Mouse (Mus musculus) heart, postnatal 10 days (tissue): ENCODE results near the gene G430095P16Rik. TPM values are rescaled to one million over a fixed set of nuclear protein-coding genes. Genes with fewer than 3 reads are reported as not detected.

ENCODE experiments used
- DNase-seq, 2 experiments: peaks; one replicate each; pipeline ENCODE4 v3.0.0; 2021
- intact Hi-C: fragments of 180-260 bp; cut with DNase I; formaldehyde crosslinking; loops from one replicate; pipeline ENCODE4 v1.15.1; 2025
- total RNA-seq, 2 experiments: library from RNA; stranded (reverse); gene quantifications; 2 replicates each; pipeline ENCODE4 v1.2.3; 2021

The G430095P16Rik gene
- total RNA-seq, 2 experiments from 2014 or later: 0.50 to 0.89 TPM

GRCm38 (mm10) chr8:84718476-84718875 is 4.3 kb upstream of the G430095P16Rik start:
- DNase-seq: no peak
- intact Hi-C loops: no loop called here

- DNase-seq: no peak
- intact Hi-C loops: no loop called here
Observed at GRCm38 (mm10) chr8:84718959-84719690, 3.7 kb upstream of the G430095P16Rik start.

- intact Hi-C loops: no loop called here
- DNase-seq: no peak
Observed at GRCm38 (mm10) chr8:84722530-84722849, 317 bp upstream of the G430095P16Rik start.

GRCm38 (mm10) chr8:84723571-84723900 is 729 bp downstream of the G430095P16Rik start:
- intact Hi-C loops: no loop called here

GRCm38 (mm10) chr8:84724683-84725082 is 1.9 kb downstream of the G430095P16Rik start:
- no peak for DNase-seq
- intact Hi-C loops: no loop called here

More at GRCm38 (mm10) chr8:84723571-84723900, 729 bp downstream of the G430095P16Rik start:
- DNase-seq: no peak

DNA sequence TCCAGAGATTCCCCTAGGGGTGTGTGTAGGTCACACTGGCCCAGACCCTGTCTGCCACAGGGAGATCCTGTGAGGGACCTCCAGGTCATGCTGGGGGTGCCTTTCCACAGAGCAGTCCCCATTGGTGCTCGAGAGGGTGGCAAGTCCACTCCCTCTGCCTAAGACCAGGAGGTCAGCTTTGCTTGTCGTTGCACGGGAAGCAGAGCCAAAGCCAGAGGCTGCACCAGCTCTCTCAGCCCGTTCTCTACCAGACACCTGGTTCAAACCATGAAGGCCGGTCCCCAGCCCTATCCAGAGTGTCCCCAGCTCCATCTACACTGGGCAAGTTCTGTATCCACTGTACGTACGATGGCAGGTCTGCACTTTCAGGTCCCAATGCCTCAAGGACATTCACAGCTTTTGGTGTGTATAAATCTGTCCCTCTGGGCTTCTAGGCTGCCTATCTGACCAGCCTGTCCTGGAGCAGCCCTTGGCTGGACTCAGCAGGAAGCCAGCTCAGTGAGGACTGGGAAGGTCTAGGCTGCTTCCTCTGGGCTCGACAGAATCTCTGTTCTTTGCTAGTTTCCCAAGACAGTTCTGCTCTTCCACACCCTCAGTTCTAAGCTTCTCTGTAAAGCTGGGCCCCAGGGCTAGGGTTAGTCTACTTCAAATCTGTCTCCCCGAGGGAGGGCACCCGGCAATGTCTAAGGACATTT is 2.6 kb downstream of the G430095P16Rik start:
- intact Hi-C loops: no loop called here
- DNase-seq: no peak

DNA sequence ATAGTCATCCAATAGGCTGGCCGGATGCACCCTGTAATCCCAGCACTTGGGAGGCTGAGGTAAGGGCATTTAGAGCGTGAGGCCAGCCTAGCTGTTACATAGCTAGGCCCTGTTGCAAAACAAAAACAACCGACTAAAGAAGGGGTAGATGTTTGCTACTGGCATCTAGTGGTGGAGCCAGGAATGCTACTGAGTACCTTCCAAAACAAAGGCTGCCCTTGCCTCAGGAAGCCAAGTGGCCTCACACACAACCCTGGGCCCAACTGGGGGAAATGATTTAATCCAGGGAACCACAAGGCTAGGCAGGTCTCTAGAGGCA is 3.1 kb downstream of the G430095P16Rik start:
- intact Hi-C loops: no loop called here
- DNase-seq: peak; percentile 69 to 70

- intact Hi-C loops: no loop called here
- DNase-seq: no peak
Observed at GRCm38 (mm10) chr8:84728474-84728873, 5.7 kb downstream of the G430095P16Rik start.

DNA sequence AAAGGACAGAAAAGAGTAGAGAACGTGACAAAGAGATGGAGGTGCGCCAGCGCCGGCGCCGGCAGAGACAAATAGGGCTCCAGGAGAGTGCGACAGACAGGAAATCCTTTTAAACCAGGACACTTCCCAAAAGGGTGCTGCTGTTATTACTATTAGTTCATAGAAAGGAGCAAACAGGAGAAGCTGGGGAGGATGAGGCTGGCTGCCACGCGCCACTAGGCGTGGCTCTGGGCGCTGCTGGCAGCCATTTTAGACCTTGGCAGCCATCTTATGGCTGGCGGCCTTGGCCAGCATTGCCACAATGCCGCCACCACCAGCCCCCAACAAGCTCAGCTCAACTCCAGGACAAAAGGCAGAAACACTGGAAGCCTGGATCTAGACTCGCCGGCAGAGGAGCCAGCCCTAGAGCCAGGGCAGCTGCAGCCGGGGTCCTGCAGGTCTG is 7.1 kb downstream of the G430095P16Rik start:
- DNase-seq: peak in 1 of 2 experiments; percentile 70
- intact Hi-C loops: no loop called here

- DNase-seq: peak; percentile 76 to 77
- intact Hi-C loops: no loop called here
Observed at GRCm38 (mm10) chr8:84730541-84731370, 7.9 kb downstream of the G430095P16Rik start.

- intact Hi-C loops: no loop called here
- no peak for DNase-seq
Observed at GRCm38 (mm10) chr8:84731371-84732177, 8.8 kb downstream of the G430095P16Rik start.

GRCm38 (mm10) chr8:84732545-84732944 is 9.7 kb downstream of the G430095P16Rik start:
- intact Hi-C loops: no loop called here
- DNase-seq: no peak

GRCm38 (mm10) chr8:84732996-84733395 is 10.2 kb downstream of the G430095P16Rik start:
- no peak for DNase-seq
- intact Hi-C loops: no loop called here

DNA sequence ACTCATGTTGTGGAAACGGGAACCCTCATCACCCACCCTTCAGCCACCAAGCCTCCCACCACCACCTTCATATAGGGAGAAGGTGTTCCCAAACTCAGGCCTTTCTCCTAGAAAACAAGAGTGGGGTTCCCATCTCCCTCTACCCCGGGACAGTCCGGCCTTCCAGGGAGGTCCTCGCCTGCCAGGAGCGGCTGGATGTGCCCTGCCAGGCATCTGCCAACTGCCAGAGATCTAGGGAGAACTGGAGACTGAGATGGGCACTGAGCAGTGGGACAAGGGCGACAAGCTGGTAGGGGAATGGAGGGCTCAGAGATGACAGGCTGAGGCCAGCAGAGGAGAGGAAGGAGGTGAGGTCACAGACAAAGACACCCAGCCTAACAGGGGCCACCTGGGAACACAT is 11.2 kb downstream of the G430095P16Rik start:
- intact Hi-C loops: no loop called here
- DNase-seq: no peak

GRCm38 (mm10) chr8:84734680-84735079 is 11.9 kb downstream of the G430095P16Rik start:
- no peak for DNase-seq
- intact Hi-C loops: no loop called here

GRCm38 (mm10) chr8:84735597-84735996 is 12.8 kb downstream of the G430095P16Rik start:
- DNase-seq: peak; percentile 57 to 70

GRCm38 (mm10) chr8:84736521-84736920 is 13.7 kb downstream of the G430095P16Rik start:
- no peak for DNase-seq
- intact Hi-C loops: no loop called here

More at GRCm38 (mm10) chr8:84735597-84735996, 12.8 kb downstream of the G430095P16Rik start:
- intact Hi-C loops: no loop called here

- peak; percentile 86 to 90 for DNase-seq
- intact Hi-C loops: loop anchor here (1.0 kb wide), 2 partner anchors 28 to 74 kb away; no protein-coding TSS in a partner anchor
Observed at GRCm38 (mm10) chr8:84737608-84738007, 14.8 kb downstream of the G430095P16Rik start.

DNA sequence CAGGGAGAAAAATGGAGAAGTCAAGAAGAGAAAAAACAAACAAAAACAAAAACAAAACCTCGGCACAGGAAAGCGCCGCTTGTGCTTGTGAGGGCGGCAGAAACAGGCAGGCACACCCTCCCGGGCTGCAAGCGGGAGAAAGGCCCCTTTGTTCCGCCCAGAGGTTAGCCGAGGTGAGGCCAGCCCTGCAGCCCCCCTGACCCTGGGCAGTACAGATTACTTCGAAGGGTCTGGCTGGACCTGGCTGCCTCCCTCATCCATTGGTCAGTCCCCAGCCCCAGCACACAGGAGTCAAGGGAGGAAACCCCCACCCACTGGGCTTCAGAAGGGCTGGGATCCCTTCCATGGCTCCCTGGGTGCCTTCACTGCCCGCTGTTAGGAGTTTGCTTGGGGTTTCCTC is 15.5 kb downstream of the G430095P16Rik start:
- intact Hi-C loops: no loop called here
- no peak for DNase-seq

DNA sequence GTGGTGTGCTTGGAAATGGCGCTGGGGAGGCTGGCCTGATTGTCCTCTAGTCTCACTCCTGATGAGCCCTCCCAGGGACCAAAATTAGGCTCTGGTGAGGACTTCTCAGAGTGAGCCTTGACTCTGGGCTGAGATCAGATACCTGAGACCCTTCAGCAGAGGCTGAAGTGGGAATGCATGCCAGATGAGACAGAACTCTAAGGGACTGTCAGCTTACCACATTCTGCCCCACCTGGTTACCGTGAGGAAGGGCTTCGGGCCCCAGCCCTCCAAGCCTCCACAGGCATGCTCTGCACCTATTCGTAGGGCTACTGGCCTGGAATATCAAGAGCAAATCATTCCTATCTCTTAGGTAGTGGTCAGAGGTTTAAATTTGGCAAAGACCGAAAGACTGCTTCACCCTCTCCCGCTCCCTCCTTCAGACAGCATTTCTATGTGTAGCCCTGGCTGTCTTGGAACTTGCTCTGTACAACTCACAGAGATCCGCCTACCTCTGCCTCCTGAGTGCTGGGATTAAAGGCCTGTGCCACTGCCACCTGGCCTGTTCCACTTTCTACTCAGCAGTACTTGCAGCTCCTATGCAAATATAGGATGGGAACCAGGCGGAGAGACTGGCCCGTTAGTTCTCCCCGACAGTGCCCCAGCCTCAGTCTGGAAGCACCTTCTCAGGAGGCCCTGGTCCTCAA is 16.1 kb downstream of the G430095P16Rik start:
- DNase-seq: no peak
- intact Hi-C loops: no loop called here
